Mouse (Mus musculus): ENCODE results near the gene Osmr. TPM values are rescaled to one million over a fixed set of nuclear protein-coding genes. Genes with fewer than 3 reads are reported as not detected.

Osmr gene
- polyA plus RNA-seq, 1 experiment from 2014 or later = 4.6 TPM

Other genes with a start within 250 kb of the Osmr start
- 29.9 and 33.0 TPM in 2 replicates for gene Rictor, start 166.6 kb downstream of the Osmr start, polyA plus RNA-seq (2015; fragmentation: Nextera tagmentation; extraction: Ambion mirVana)
- gene Lifr, start 215.6 kb upstream of the Osmr start, polyA plus RNA-seq (2015; fragmentation: Nextera tagmentation; extraction: Ambion mirVana) = 22.4 and 24.0 TPM in 2 replicates

All from heart, embryonic 16.5 days (tissue).